Mouse (Mus musculus): Measurements from ENCODE around the gene Zmym4.

DNA sequence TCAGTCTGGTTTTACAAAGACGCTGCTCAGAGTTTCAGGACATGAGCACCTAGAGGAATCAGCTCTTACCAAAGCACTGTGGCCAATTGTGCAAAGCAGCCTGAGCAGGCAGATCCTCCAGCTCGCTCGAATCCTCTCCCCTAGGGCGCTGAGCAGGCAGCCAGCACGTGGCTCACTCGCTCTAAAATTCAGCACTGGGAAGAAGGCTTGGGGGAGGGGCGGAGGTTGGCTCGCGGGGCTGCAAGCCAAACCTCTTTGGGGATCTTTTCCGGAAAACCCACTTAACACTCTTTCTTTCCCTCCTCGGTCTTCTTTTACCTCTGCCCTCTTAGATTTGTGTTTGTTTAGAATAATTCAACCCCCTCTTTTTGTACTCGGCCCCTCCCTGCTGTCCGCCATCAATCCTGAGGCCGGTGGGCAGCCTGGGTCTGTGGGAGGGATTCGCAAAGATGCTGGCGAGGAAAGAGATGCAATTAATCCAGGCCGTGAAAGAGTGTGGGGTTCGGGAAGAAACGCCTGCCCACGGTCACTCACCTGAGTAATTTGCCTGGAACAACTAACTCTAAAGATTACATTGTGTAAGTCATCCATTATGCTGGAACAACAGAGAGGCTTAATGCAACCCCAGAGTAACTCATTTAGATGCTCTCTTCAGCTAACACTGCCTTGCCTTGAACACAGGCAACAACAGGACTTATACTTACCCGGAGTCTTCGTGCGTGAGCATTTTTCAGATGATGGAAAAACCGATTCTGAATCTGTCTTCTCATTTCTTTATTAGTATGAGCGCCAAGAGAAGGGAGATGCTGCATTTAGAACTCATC, 37.4 kb upstream of the Zmym4 start:
- TF ChIP-seq GATA1 (IDR thresholded peaks at IDR 0.05; ENCODE audit: low read length) (no peak), TAL1 (IDR thresholded peaks at IDR 0.05; ENCODE audit: low read length) (no peak)

Data from erythroblast, embryonic 14.5 days (primary cell).